Mouse (Mus musculus): ENCODE measurements around the gene Intu. TPM values are rescaled to one million over a fixed set of nuclear protein-coding genes. Genes with fewer than 3 reads are reported as not detected.

The Intu gene
- total and polyA plus RNA-seq, 3 experiments = 9.7 to 12.3 TPM; not detected in 1

DNA sequence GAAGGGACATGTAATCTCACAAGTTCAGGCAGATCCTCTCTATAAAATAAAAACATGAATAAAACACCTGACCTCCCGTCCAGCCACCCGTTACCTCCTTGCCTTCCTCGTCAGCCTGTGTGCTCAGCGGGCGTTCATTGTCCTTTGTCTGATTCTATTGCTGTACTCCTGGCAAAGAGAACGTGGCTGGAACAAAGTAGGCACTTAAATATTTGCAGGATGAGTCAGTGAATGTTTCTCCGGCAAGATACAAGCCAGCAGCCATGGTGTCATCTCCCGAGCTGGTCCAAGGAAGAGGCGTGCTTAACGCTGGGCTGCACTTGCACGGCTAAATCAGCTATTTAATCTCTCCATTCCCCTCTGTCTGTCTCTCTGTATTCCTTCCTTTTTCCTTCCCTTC lies 151.3 kb downstream of the Intu start:
- H3K9me3 ChIP-seq (replicated peaks; ENCODE audit: insufficient read depth, low read length) = no peaks in the 10 kb centered on the region
- no peak for DNase-seq (ENCODE audit: low read depth, low spot score)
- no peaks in the 10 kb centered on the region for H3K4me1 ChIP-seq (ENCODE audit: control insufficient read depth in 1 of 2, insufficient read depth in 2 of 2, low read length in 2 of 2)
- H3K36me3 ChIP-seq (ENCODE audit: control insufficient read depth in 1 of 2, insufficient read depth in 2 of 2, low read length in 2 of 2) = 0 out of 4 replicates have a peak, but pooled peaks cover 0 to 1% of the 10 kb centered on the region in 2 experiments
- no peaks in the 10 kb centered on the region for H3K27me3 ChIP-seq (ENCODE audit: control insufficient read depth in 1 of 2, insufficient read depth in 2 of 2, low read length in 2 of 2)
- no peak overlapping the region for H3K4me3 ChIP-seq (ENCODE audit: control insufficient read depth in 1 of 2, insufficient read depth in 1 of 2, low read depth in 2 of 2, low read length in 2 of 2)
- H3K79me2 ChIP-seq (ENCODE audit: control insufficient read depth, insufficient read depth, low read length, poor library complexity) = no peaks in the 10 kb centered on the region
- H3K27ac ChIP-seq (ENCODE audit: control insufficient read depth, low read depth, low read length) = no peak overlapping the region
- H3K9ac ChIP-seq (ENCODE audit: control insufficient read depth, low read depth, low read length, poor library complexity, severe bottlenecking) = no peak overlapping the region
- no peak for TF ChIP-seq POLR2AphosphoS2 (IDR thresholded peaks at IDR 0.05; ENCODE audit: low read length)
- TF ChIP-seq TAL1 (IDR thresholded peaks at IDR 0.05; ENCODE audit: low read length) = no peak
- no peak for TF ChIP-seq TBP (IDR thresholded peaks at IDR 0.05; ENCODE audit: low read depth, low read length)
- no peak for TF ChIP-seq CHD2 (IDR thresholded peaks at IDR 0.05; ENCODE audit: low read length)
- no peak for TF ChIP-seq MYB (IDR thresholded peaks at IDR 0.05; ENCODE audit: low read depth, low read length)
- no peak for TF ChIP-seq EP300 (IDR thresholded peaks at IDR 0.05; ENCODE audit: low read depth in 1 of 2, low read length in 2 of 2)

DNA sequence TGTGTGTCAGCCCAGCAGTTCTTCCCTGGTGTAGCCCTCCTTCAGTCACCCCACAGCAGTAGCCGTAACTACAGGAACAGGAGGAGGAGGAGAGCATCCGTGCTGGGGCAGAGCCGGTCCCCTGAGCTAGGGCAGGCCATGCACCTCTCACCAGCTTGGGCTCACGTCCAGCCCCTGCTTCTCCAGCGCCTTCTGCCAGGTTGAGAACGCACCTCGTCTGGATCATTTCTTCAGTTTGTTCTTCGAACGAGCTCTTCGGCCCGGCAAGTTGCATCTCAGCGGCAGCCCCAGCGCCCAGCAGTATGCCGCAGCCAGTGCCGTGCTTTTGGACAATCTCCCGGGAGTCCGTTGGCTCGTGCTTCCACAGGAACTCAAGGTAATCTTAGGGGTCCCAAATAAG lies 152.1 kb downstream of the Intu start:
- H3K4me1 ChIP-seq (ENCODE audit: control insufficient read depth in 1 of 2, insufficient read depth in 2 of 2, low read length in 2 of 2) = no peaks in the 10 kb centered on the region
- no peak for DNase-seq (ENCODE audit: low read depth, low spot score)
- H3K79me2 ChIP-seq (ENCODE audit: control insufficient read depth, insufficient read depth, low read length, poor library complexity) = no peaks in the 10 kb centered on the region
- H3K27ac ChIP-seq (ENCODE audit: control insufficient read depth, low read depth, low read length) = no peak overlapping the region
- TF ChIP-seq ETS1 (IDR thresholded peaks at IDR 0.05; ENCODE audit: low read depth, low read length) = no peak
- no peak for TF ChIP-seq E2F4 (IDR thresholded peaks at IDR 0.05; ENCODE audit: borderline replicate concordance, low read depth, low read length)
- no peak for TF ChIP-seq ZNF384 (IDR thresholded peaks at IDR 0.05; ENCODE audit: low read depth, low read length)
- TF ChIP-seq BHLHE40 (IDR thresholded peaks at IDR 0.05; ENCODE audit: borderline replicate concordance, low read depth, low read length) = no peak
- TF ChIP-seq MAX (IDR thresholded peaks at IDR 0.05; ENCODE audit: low read length) = no peak
- no peak for TF ChIP-seq SIN3A (IDR thresholded peaks at IDR 0.05; ENCODE audit: low read length)
- H3K9me3 ChIP-seq (replicated peaks; ENCODE audit: insufficient read depth, low read length) = no peaks in the 10 kb centered on the region
- H3K36me3 ChIP-seq (ENCODE audit: control insufficient read depth in 1 of 2, insufficient read depth in 2 of 2, low read length in 2 of 2) = 0 out of 4 replicates have a peak, but pooled peaks cover 0 to 1% of the 10 kb centered on the region in 2 experiments
- no peak overlapping the region for H3K4me3 ChIP-seq (ENCODE audit: control insufficient read depth in 1 of 2, insufficient read depth in 1 of 2, low read depth in 2 of 2, low read length in 2 of 2)
- H3K9ac ChIP-seq (ENCODE audit: control insufficient read depth, low read depth, low read length, poor library complexity, severe bottlenecking) = no peak overlapping the region
- no peaks in the 10 kb centered on the region for H3K27me3 ChIP-seq (ENCODE audit: control insufficient read depth in 1 of 2, insufficient read depth in 2 of 2, low read length in 2 of 2)

DNA sequence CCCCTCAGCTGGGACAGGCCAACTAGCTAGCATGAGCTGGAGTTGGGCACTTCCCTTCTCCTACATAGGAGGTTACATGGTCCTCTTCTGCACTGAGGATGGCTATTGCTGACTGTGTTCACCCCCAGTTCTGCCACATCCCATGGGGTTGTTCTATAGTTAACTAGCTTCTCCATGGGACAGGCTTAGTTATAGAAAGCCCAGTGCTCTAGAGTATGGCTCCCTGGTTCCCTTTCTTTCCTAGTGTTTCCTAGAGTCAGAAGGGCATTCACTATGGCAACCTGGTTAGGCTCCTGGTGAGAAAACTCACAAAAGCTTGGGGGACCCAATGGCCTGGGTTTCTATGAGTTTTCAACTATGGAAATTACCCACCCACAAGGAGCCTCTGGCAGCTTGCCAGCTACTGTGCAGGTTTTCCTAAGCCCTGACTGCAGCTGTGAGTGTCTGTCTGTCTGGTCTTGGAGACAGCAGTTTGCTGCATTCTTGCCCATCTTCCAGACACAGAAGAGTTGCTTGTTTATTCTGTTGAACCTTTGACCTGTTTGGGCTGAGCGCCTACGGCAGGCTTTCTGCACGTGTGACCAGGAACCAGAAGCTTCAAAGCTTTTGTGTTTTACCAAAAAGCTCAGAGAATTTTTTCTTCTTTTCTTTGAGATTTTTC lies 154.9 kb downstream of the Intu start:
- H3K79me2 ChIP-seq (ENCODE audit: control insufficient read depth, insufficient read depth, low read length, poor library complexity) = no peaks in the 10 kb centered on the region
- no peak overlapping the region for H3K4me3 ChIP-seq (ENCODE audit: control insufficient read depth in 1 of 2, insufficient read depth in 1 of 2, low read depth in 2 of 2, low read length in 2 of 2)
- H3K9ac ChIP-seq (ENCODE audit: control insufficient read depth, low read depth, low read length, poor library complexity, severe bottlenecking) = no peak overlapping the region
- DNase-seq (ENCODE audit: low read depth, low spot score) = peak; percentile 44
- no peaks in the 10 kb centered on the region for H3K4me1 ChIP-seq (ENCODE audit: control insufficient read depth in 1 of 2, insufficient read depth in 2 of 2, low read length in 2 of 2)
- no peaks in the 10 kb centered on the region for H3K9me3 ChIP-seq (replicated peaks; ENCODE audit: insufficient read depth, low read length)
- H3K27me3 ChIP-seq (ENCODE audit: control insufficient read depth in 1 of 2, insufficient read depth in 2 of 2, low read length in 2 of 2) = no peaks in the 10 kb centered on the region
- no peak overlapping the region for H3K27ac ChIP-seq (ENCODE audit: control insufficient read depth, low read depth, low read length)
- 0 out of 4 replicates have a peak, but pooled peaks cover 0 to 1% of the 10 kb centered on the region in 2 experiments for H3K36me3 ChIP-seq (ENCODE audit: control insufficient read depth in 1 of 2, insufficient read depth in 2 of 2, low read length in 2 of 2)
- no peak for TF ChIP-seq ZNF384 (IDR thresholded peaks at IDR 0.05; ENCODE audit: low read depth, low read length)
- TF ChIP-seq HCFC1 (IDR thresholded peaks at IDR 0.05; ENCODE audit: low read depth, low read length) = no peak
- no peak for TF ChIP-seq MAFK (IDR thresholded peaks at IDR 0.05; ENCODE audit: borderline replicate concordance, low read depth, low read length)
- TF ChIP-seq EP300 (IDR thresholded peaks at IDR 0.05; ENCODE audit: low read depth in 1 of 2, low read length in 2 of 2) = no peak
- no peak for TF ChIP-seq SIN3A (IDR thresholded peaks at IDR 0.05; ENCODE audit: low read length)
- TF ChIP-seq MEF2A (IDR thresholded peaks at IDR 0.05; ENCODE audit: extremely low read depth, insufficient replicate concordance, low read depth, low read length, poor library complexity, severe bottlenecking) = no peak
- TF ChIP-seq JUND (IDR thresholded peaks at IDR 0.05; ENCODE audit: low read depth, low read length) = no peak
- TF ChIP-seq CHD1 (IDR thresholded peaks at IDR 0.05; ENCODE audit: low read depth, low read length) = no peak
- no peak for TF ChIP-seq GATA1 (IDR thresholded peaks at IDR 0.05; ENCODE audit: low read depth, low read length)
- no peak for TF ChIP-seq ELF1 (IDR thresholded peaks at IDR 0.05; ENCODE audit: low read depth, low read length)
- no peak for TF ChIP-seq RAD21 (IDR thresholded peaks at IDR 0.05; ENCODE audit: low read depth, low read length)
- no peak for TF ChIP-seq MAZ (IDR thresholded peaks at IDR 0.05; ENCODE audit: low read depth, low read length)
- no peak for TF ChIP-seq RCOR1 (IDR thresholded peaks at IDR 0.05; ENCODE audit: low read depth, low read length)
- no peak for TF ChIP-seq POLR2A (IDR thresholded peaks at IDR 0.05; ENCODE audit: control insufficient read depth in 1 of 2, insufficient read depth in 1 of 2, low read depth in 1 of 2, low read length in 2 of 2, poor library complexity in 1 of 2)
- no peak for TF ChIP-seq TAL1 (IDR thresholded peaks at IDR 0.05; ENCODE audit: low read length)
- no peak for TF ChIP-seq USF1 (IDR thresholded peaks at IDR 0.05; ENCODE audit: low read depth, low read length)
- TF ChIP-seq NRF1 (IDR thresholded peaks at IDR 0.05; ENCODE audit: insufficient read depth, low read depth, low read length, poor library complexity, severe bottlenecking) = no peak
- TF ChIP-seq POLR2AphosphoS2 (IDR thresholded peaks at IDR 0.05; ENCODE audit: low read length) = no peak

Data from MEL (cell line).